Mouse (Mus musculus): Measurements from ENCODE around the gene Gsdma.
"Not testable (repeated sequence)": the region's sequence is repeated elsewhere in the genome, so short reads cannot be mapped to it uniquely, and the experiment has no call there.

Gene Gsdma

DNA sequence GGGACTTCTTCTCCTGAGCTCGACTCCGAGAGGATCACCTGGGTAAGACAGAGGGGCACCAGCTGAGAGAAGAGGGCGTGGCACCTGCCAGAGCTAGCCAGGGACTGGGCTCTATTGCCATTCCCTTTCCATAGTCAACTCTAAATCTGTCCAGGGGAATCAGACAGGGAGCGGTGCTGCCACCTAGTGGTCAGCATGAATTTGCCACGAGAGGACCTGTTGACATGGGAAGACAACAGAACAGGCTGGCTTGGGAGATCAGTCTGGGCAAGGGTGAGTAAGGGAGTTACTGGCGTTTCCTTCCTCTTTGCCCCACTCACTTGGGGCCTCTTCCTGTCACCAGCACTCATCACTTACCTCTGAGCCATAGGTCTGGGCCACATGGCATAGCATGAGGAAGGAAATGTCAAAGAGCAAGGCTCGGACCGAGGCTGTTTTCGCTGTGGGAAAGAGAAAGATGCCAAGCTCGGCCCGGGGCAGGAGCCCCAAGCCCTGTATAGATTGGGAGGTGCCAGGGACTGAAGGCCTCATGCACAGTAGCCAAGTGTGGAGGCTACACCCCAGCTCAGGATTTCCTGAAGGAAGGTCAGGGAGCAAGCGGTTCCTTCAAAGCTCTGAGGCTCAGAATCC lies 46.4 kb downstream of the Gsdma start:
- peak; percentile 90 for DNase-seq (ENCODE audit: low spot score)

GRCm38 (mm10) chr11:98711046-98711434 lies 46.9 kb downstream of the Gsdma start:
- DNase-seq (ENCODE audit: low spot score): no peak

- DNase-seq (ENCODE audit: low spot score): not testable (repeated sequence)
These were observed 47.9 kb downstream of the Gsdma start for GRCm38 (mm10) chr11:98712009-98712408.

DNA sequence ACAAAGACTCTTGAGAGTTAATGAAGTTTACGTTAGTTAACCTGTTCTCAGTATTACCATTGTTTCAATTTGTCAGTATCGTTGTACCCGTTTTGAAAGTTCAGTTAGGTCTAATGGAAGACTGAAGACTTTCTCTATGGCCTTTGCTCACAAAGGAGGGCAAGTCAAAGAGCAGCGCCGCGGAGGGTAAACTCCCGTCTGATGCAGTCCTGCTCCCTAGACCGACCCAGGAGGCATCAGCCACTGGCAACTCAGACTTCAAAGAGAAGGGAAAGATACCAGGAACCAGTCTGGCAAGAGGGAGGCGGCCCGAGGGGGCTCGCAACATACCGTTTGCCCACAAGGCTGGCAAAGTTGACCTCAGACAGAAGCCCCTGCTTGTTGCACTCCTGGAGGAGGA lies 49.6 kb downstream of the Gsdma start:
- no peak for DNase-seq (ENCODE audit: low spot score)

DNA sequence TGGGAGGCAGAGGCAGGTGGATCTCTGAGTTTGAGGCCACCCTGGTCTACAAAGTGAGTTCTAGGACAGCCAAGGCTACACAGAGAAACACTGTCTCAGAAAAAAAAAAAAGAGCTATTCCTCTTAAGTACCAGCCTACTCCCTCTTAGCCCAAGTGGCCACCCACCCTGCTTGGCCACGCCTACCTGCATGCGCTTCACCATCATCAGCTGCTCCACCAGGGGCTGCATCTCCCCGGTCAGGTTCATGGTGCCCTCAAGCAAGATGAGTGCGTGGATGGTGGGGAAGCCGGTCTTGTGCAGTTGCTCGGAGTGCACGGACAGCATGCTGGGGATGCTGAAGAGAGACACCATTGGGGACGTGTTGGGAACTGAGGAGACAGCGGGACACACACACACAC lies 51.8 kb downstream of the Gsdma start:
- no peak for DNase-seq (ENCODE audit: low spot score)

DNA sequence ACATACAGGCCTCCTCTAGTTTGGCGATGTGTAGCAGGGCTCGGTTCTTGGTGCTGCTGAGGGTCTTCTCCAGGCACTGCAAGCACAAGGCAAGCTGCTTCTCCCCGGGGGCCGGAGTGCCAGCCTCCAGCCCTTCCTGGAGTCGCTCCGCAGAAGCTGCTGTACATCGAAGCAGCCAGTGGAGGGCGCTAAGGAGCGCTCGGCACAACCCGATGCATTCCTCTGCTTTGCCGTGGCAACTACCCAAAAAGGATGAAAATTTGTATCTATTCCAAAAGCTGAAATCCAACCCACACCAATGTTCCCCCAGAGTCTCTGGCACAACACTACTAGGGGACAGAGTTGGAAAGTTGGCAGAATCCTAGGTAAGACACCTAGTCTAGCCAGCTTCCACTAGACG lies 53.8 kb downstream of the Gsdma start:
- DNase-seq (ENCODE audit: low spot score): peak; percentile 65

DNA sequence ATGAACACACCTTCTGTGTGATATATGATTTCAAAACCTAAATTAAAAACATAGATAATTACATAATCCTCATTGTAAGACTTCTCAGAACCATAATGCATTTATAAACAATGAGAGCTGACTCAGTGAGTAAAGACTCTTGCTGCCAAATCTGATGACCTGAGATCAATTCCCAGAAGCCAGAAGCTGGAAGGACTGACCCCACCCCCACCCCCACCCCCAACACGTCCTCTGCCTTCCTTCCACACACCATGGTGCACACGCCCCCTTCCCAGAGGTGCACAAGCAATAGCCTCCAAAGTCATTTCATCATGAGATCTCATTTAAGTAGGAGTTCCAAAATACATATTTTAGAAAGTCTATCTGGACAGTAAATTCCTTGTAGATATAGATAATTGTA lies 56.6 kb downstream of the Gsdma start:
- DNase-seq (ENCODE audit: low spot score): no peak

DNA sequence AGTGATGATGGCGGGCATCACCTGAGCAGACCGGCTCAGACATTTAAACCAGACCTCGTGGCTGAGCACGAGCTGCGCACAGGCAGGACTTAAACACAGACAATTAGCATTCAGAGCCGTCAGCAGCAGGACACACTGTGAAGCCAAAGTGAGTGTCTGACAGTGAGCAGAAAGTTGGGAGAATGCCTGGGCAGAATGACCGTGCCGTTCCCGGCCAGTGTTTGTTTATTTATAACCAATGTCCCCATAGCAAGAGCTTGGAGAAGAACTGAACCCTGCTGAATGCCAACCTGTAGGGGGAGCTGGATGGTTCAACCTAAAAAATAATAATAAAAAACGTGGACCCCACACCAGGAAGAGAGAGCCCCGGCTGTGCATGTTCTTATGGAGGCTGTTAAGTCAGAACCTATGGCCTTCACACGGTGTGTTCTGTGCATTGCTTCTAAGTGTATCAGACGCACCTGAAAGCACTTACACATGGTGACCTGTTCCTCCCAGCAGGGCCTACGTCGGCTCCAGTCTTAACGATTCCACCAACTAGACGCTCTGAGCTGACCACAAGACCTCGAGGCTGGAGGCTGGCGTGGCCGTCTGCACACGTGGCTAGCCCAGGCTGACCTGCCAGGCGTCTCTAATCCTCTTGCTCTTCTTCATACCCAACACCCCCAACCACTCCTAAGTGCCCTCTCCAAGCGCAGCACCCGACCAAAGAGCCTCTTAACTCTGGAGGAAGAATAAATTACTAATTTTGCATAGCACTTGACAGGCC lies 57.5 kb downstream of the Gsdma start:
- DNase-seq (ENCODE audit: low spot score): no peak

- no peak for DNase-seq (ENCODE audit: low spot score)
These were observed 58.9 kb downstream of the Gsdma start for GRCm38 (mm10) chr11:98723098-98723497.

DNA sequence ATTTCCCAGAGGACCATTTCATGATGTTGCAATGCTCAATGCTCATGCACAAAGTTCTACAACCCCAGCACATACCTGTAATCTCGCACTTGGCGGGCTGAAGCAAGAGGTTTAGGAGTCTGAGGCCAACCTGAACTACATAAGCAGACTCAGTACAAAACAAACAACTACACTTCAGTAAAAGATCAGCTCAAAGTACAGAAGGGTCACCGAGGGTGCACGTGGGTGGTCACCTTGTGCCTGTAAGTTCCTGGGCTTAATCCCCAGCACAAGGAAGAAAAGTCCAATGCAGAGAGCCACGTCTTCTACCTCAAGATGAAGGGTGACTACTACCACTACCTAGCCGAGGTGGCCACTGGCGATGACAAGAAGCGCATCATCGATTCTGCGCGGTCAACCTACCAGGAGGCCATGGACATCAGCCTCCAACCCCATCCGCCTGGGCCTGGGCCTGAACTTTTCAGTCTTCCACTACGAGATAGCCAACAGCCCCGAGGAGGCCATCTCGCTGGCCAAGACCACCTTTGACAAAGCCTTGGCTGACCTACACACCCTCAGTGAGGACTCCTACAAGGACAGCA lies 61.9 kb downstream of the Gsdma start:
- DNase-seq (ENCODE audit: low spot score): no peak
